Mouse (Mus musculus): ENCODE results near the gene Atcay.
"Not testable (repeated sequence)": the region's sequence is repeated elsewhere in the genome, so short reads cannot be mapped to it uniquely, and the experiment has no call there.

The Atcay gene

GRCm38 (mm10) chr10:81198230-81198629 lies 32.4 kb downstream of the Atcay start:
- no peak for DNase-seq

- DNase-seq: no peak
Observed at GRCm38 (mm10) chr10:81197305-81197704, 33.3 kb downstream of the Atcay start.

GRCm38 (mm10) chr10:81196470-81197065 lies 34.1 kb downstream of the Atcay start:
- DNase-seq: no peak

- DNase-seq: no peak
Observed at GRCm38 (mm10) chr10:81195300-81195699, 35.3 kb downstream of the Atcay start.

GRCm38 (mm10) chr10:81193991-81194774 lies 36.5 kb downstream of the Atcay start:
- no peak for DNase-seq

GRCm38 (mm10) chr10:81192968-81193501 lies 37.6 kb downstream of the Atcay start:
- no peak for DNase-seq

GRCm38 (mm10) chr10:81192270-81192967 lies 38.2 kb downstream of the Atcay start:
- DNase-seq: peak; percentile 93

- no peak for DNase-seq
Observed at GRCm38 (mm10) chr10:81191342-81191982, 39.2 kb downstream of the Atcay start.

- DNase-seq: no peak
Observed at GRCm38 (mm10) chr10:81190912-81191321, 39.7 kb downstream of the Atcay start.

- no peak for DNase-seq
Observed at GRCm38 (mm10) chr10:81190236-81190911, 40.3 kb downstream of the Atcay start.

GRCm38 (mm10) chr10:81189821-81190220 lies 40.8 kb downstream of the Atcay start:
- DNase-seq: no peak

- DNase-seq: no peak
Observed at GRCm38 (mm10) chr10:81187161-81187560, 43.5 kb downstream of the Atcay start.

- no peak for DNase-seq
Observed at GRCm38 (mm10) chr10:81184765-81185164, 45.9 kb downstream of the Atcay start.

GRCm38 (mm10) chr10:81183805-81184204 lies 46.8 kb downstream of the Atcay start, which contains the start of gene 4930442H23Rik:
TSS of gene 4930442H23Rik (minus strand) at chr10:81183849.
- no peak for DNase-seq

- DNase-seq: peak; percentile 98
Observed at GRCm38 (mm10) chr10:81182336-81183333, 48.0 kb downstream of the Atcay start, which contains the start of gene Dapk3. TSS of gene Dapk3 (plus strand) at chr10:81183005.

GRCm38 (mm10) chr10:81181860-81182259 lies 48.8 kb downstream of the Atcay start:
- not testable (repeated sequence) for DNase-seq

GRCm38 (mm10) chr10:81180946-81181345 lies 49.7 kb downstream of the Atcay start:
- DNase-seq: no peak

- no peak for DNase-seq
Observed at GRCm38 (mm10) chr10:81179451-81180342, 50.9 kb downstream of the Atcay start.

- DNase-seq: no peak
Observed at GRCm38 (mm10) chr10:81178927-81179326, 51.7 kb downstream of the Atcay start.

Measured in right cerebral cortex, postnatal 25 days (tissue).